Mouse (Mus musculus) kidney, adult 2 months (tissue): ENCODE measurements at regions not wholly inside any gene's neighbourhood (a gene's known extent, or its start where the extent isn't known, plus 50 kb on each side); places are given as distances from the start of the nearest gene placed in this dataset.

Source experiments
- DNase-seq: peaks from one replicate; pipeline ENCODE4 v3.0.0; 2021
- H3K27ac ChIP-seq: fragments of 200-500 bp; 2 replicates; pipeline ENCODE4 v1.5.1; 2012; ENCODE audit warnings: low read depth, low read length, control low read depth, inconsistent platforms; ENCODE audit not compliant: insufficient read depth
- H3K27me3 ChIP-seq: fragments of 200-500 bp; replicated peaks from 2 replicates; pipeline ENCODE4 v1.6.1; 2012; ENCODE audit warnings: mild to moderate bottlenecking, moderate library complexity, low read length, inconsistent platforms; ENCODE audit not compliant: control insufficient read depth, insufficient read depth
- H3K36me3 ChIP-seq: fragments of 200-500 bp; 2 replicates; pipeline ENCODE4 v1.6.1; 2012; ENCODE audit warnings: mild to moderate bottlenecking, moderate library complexity, low read length, inconsistent platforms; ENCODE audit not compliant: control insufficient read depth, insufficient read depth
- H3K4me1 ChIP-seq: fragments of 200-500 bp; 2 replicates; pipeline ENCODE4 v1.6.1; 2011; ENCODE audit warnings: low read length; ENCODE audit not compliant: control insufficient read depth, insufficient read depth
- H3K4me3 ChIP-seq: fragments of 200-500 bp; 2 replicates; pipeline ENCODE4 v1.5.1; 2011; ENCODE audit warnings: mild to moderate bottlenecking, low read depth, low read length, control low read depth; ENCODE audit not compliant: insufficient read depth
- CTCF ChIP-seq: fragments of 200-500 bp; conservative IDR thresholded peaks from 2 replicates; pipeline ENCODE4 v1.5.1; 2011; ENCODE audit warnings: low read depth, mild to moderate bottlenecking, control low read depth, low read length, moderate library complexity, mixed read lengths; ENCODE audit not compliant: insufficient read depth, insufficient read length
- POLR2A ChIP-seq: fragments of 200-500 bp; IDR thresholded peaks from one replicate; pipeline ENCODE4 v1.6.1; 2011; ENCODE audit warnings: low read depth, low read length, control low read depth
- WGBS: fragments of 180-500 bp; shearing (Covaris S2); methylation state at CpG from one replicate; pipeline ENCODE4 v1.1.7; 2018; 5-methylcytosine and 5-hydroxymethylcytosine counted together

DNA sequence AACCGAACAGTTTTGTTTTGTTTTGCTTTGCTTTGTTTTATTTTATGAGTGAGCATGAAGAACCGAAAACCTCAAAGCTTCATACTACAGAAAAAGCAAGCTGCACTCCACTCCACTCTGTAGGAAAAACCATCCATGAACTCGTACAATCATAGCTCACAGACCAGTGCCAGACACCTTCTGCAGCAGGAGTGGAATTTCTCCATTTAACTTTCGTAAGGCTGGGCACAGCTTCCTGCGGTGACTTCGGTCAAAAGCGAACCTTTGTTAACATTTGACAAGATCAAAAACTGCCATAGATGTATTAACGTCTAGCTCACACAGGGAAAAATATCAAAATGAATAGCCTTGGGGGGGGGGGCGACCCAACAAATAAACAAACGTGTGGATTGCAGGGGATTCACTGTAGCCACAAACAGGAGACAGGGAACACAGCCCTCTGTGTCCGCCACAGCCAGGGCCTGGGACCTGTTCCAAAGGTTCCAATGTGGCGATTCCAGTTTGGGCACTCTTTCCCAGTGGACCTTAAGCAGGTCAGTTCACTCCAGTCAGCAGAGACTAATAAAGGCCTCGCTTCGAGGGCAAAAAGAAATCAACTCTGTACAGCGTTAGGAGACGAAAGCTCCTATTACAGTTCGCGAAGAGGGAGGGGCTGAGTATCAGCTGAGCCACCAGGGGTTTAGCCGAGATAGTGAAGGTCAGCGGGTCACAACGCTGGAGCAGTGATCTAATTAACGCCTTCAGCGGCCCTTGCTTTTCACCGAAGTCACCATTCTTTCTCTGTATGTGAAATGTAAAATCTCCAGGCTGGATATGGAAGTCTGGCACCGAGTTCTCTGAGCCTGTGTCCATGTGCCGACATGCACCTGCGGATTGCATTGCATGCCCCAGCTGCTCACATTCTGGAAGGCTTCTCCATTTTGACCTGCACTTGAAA lies 135.4 kb upstream of the Ankrd55 start:
- H3K36me3 ChIP-seq, result no peaks in the 10 kb centered on the region
- H3K27ac ChIP-seq, result peak overlapping the region; percentile 89
- H3K27me3 ChIP-seq, result no peaks in the 10 kb centered on the region
- DNase-seq, result peak; percentile 87
- TF ChIP-seq CTCF, result no peak
- no peak for TF ChIP-seq POLR2A
- peaks cover 9% of the 10 kb centered on the region; the same call in 1 of the 2 replicates for H3K4me1 ChIP-seq
- no peak overlapping the region for H3K4me3 ChIP-seq
- 23% methylated on average over 27 of the region's 27 CpGs for whole genome bisulfite sequencing

DNA sequence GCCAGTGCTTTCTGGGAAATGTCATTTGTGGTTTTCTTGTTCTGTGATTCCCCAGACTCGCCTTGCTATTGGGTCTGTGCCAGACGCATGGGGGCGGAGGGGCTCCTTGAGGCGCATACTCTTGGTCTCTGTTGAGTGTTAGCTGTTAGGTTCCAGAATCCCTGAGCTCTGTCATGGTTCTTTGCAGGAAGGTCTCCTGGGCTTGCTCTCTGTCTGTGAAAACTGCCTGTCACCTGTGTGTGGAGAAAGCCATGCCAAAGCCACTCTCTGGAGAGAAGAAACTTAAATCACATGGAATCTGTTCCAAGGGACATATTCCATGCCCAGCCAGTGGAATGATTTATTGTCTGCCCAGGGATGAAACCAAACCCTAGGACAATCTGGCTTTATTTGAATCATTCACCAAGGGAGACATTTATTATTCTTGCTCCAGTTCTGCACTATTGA lies 134.5 kb upstream of the Ankrd55 start:
- DNase-seq, result peak; percentile 26

DNA sequence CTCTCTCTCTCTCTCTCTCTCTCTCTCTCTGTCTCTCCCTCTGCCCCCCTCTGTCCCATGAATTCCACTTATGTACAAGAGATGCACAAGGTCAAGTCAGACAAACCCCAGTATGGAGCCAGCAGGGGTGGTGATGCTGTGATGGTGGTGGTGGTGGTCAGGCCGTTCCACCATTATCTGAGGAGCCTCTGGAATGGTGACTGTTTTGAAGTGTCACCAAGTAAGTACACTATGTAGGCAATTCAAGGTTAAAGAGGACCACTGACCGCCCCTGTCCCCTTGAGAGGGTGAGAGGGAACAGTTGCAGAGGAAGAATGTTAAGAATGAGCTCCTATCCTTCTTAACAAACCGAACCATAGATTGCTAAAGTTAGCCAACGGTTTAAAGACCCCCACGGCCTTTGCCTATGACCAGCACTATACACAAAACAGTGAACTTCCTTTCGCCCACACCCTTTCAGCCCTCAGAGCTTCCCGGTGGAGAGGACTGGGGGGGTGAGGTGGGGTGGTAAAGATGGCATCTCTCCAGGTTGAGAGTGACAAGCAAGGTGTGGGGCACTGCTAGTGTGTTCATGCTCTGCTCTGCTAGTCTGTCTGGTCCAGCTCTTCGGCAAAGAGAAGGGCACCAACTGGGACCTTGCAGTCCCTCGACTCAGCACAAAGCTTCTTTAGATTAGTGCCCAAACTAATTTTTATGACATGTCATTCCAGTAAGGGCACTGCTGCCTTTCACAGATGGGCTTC lies 128.7 kb upstream of the Ankrd55 start:
- Histone ChIP-seq H3K36me3 (no peaks in the 10 kb centered on the region), H3K27ac (no peak overlapping the region), H3K4me3 (no peak overlapping the region), H3K4me1 (no peaks in the 10 kb centered on the region; the same call in 1 of the 2 replicates), H3K27me3 (no peaks in the 10 kb centered on the region)
- no peak for DNase-seq
- TF ChIP-seq CTCF (no peak), POLR2A (no peak)
- 74% methylated on average over 9 of the region's 9 CpGs for WGBS

More for the DNA sequence above, 134.5 kb upstream of the Ankrd55 start:
- Histone ChIP-seq H3K27ac (peak overlapping the region; percentile 89), H3K36me3 (no peaks in the 10 kb centered on the region), H3K4me3 (no peak overlapping the region), H3K4me1 (peaks cover 9% of the 10 kb centered on the region; the same call in 1 of the 2 replicates), H3K27me3 (no peaks in the 10 kb centered on the region)
- TF ChIP-seq CTCF (no peak), POLR2A (no peak)
- WGBS, result 41% methylated on average over 4 of the region's 4 CpGs

DNA sequence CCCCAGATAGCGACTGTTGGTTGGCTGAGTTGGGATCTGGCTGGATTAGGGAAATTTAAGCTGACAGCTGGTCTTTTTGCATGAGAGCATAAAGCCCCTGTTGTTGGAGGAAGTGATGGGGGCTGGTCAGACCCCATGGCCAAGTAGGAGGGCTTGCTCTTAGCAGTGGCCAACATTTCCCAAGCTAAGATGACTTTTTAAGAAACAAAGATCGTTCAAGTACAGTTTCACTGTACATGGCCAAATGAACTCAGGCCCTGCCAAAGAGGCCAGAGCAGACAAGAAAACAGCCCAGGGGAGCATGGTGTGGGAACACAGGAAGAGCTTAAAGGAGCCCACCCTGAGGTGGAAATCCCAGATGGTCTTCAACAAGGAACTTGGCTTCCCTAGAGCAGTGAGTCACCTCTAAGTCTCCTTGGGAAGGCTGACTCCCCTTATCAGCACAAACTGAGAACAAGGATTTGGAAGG lies 128.0 kb upstream of the Ankrd55 start:
- Histone ChIP-seq H3K4me1 (no peaks in the 10 kb centered on the region; the same call in 1 of the 2 replicates), H3K27ac (no peak overlapping the region), H3K4me3 (no peak overlapping the region), H3K36me3 (no peaks in the 10 kb centered on the region), H3K27me3 (no peaks in the 10 kb centered on the region)
- 61% methylated on average over 2 of the region's 2 CpGs for WGBS
- TF ChIP-seq POLR2A (no peak), CTCF (no peak)
- no peak for DNase-seq

DNA sequence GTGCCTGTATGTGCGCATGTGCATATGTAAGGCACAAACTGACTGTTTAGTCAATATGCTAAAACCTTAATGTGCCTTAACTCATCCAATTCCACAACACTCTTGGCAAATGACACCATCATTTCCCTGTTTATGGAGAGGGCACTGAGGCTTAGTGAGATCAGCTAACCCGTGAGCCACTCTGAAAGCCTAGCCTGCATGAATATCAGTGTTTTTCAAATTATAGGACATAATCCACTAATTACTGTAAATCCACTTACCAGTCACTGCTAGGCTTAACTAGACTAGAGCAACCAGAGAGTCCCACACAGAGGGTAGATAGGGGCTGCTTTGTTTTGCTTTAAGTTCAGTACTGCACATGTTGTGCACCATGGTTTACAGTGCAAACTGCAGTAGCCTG lies 127.5 kb upstream of the Ankrd55 start:
- TF ChIP-seq CTCF (no peak), POLR2A (no peak)
- WGBS, result 86% methylated on average over 2 of the region's 2 CpGs

DNA sequence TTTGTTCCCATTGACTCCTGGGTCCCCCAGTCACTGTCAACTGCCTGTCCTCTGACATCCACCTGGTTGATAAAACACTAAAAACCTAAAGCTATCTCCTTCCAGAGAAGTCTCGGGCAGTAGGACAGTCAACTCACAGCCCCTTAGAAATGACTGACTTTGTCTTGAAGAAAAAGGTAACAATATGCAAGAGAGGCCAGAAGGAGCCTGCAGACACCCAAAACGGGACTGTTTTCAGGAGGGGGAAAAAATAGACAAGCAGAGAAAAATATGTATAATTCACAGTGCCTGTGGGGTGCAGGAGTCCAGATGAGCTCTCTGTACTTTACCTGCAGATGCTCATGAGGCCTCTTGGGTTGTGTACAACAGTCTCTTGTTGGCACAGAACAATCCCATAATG lies 126.4 kb upstream of the Ankrd55 start:
- Histone ChIP-seq H3K4me3 (no peak overlapping the region), H3K27ac (no peak overlapping the region), H3K4me1 (no peaks in the 10 kb centered on the region; the same call in 1 of the 2 replicates), H3K27me3 (no peaks in the 10 kb centered on the region), H3K36me3 (no peaks in the 10 kb centered on the region)
- no peak for DNase-seq
- no peak for TF ChIP-seq CTCF
- TF ChIP-seq POLR2A, result no peak
- 86% methylated on average over 2 of the region's 2 CpGs for WGBS

More for the DNA sequence above, 127.5 kb upstream of the Ankrd55 start:
- Histone ChIP-seq H3K4me1 (no peaks in the 10 kb centered on the region; the same call in 1 of the 2 replicates), H3K4me3 (no peak overlapping the region), H3K27ac (no peak overlapping the region), H3K36me3 (no peaks in the 10 kb centered on the region), H3K27me3 (no peaks in the 10 kb centered on the region)
- DNase-seq, result no peak
